Mouse (Mus musculus): ENCODE measurements at regions not wholly inside any gene's neighbourhood (a gene's known extent, or its start where the extent isn't known, plus 50 kb on each side); places are given as distances from the start of the nearest gene placed in this dataset.

DNA sequence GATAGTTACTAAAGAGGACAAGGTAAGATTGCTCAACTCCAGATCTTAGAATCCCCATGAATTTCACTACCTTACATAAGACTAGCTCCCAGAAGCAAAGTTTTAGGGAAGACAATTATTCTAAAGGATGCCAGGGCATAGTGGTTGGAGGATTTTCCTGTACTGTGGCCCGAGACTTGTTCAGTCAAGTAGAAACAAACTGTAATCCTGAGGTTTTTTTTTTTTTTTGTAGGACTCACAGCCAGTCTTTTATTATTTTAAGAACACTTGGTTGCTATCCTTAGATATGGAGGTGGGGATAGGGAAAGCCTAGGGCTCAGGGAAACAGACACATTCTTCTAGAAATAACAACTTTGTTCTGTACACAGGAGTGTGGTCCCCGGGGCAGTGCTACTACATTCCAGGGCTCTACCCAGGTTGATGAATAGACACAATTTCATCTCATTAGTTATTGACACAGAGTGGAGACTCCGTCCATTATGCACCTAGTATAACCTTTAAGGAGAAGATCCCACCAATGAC is 285.6 kb downstream of the Osr1 start:
- Histone ChIP-seq H3K36me3 (ENCODE audit: control insufficient read depth in 1 of 2, insufficient read depth in 2 of 2, low read length in 2 of 2) (no peaks in the 10 kb centered on the region), H3K79me2 (ENCODE audit: control insufficient read depth, insufficient read depth, low read length, poor library complexity) (no peaks in the 10 kb centered on the region), H3K9me3 (replicated peaks; ENCODE audit: insufficient read depth, low read length) (no peaks in the 10 kb centered on the region), H3K27me3 (ENCODE audit: control insufficient read depth in 1 of 2, insufficient read depth in 2 of 2, low read length in 2 of 2) (no peaks in the 10 kb centered on the region), H3K27ac (ENCODE audit: control insufficient read depth, low read depth, low read length) (no peak overlapping the region), H3K4me3 (ENCODE audit: control insufficient read depth in 1 of 2, insufficient read depth in 1 of 2, low read depth in 2 of 2, low read length in 2 of 2) (no peak overlapping the region), H3K4me1 (ENCODE audit: control insufficient read depth in 1 of 2, insufficient read depth in 2 of 2, low read length in 2 of 2) (no peaks in the 10 kb centered on the region), H3K9ac (ENCODE audit: control insufficient read depth, low read depth, low read length, poor library complexity, severe bottlenecking) (no peak overlapping the region)
- DNase-seq (ENCODE audit: low read depth, low spot score): no peak
- TF ChIP-seq USF1 (IDR thresholded peaks at IDR 0.05; ENCODE audit: low read depth, low read length): no peak
- no peak for TF ChIP-seq E2F4 (IDR thresholded peaks at IDR 0.05; ENCODE audit: borderline replicate concordance, low read depth, low read length)
- no peak for TF ChIP-seq ZNF384 (IDR thresholded peaks at IDR 0.05; ENCODE audit: low read depth, low read length)
- TF ChIP-seq RAD21 (IDR thresholded peaks at IDR 0.05; ENCODE audit: low read depth, low read length): no peak
- no peak for TF ChIP-seq POLR2AphosphoS5 (IDR thresholded peaks at IDR 0.05; ENCODE audit: borderline replicate concordance, low read depth, low read length)
- no peak for TF ChIP-seq MXI1 (IDR thresholded peaks at IDR 0.05; ENCODE audit: low read depth, low read length)
- no peak for TF ChIP-seq USF2 (IDR thresholded peaks at IDR 0.05; ENCODE audit: borderline replicate concordance in 1 of 2, insufficient read depth in 1 of 2, low read depth in 1 of 2, low read length in 2 of 2)

DNA sequence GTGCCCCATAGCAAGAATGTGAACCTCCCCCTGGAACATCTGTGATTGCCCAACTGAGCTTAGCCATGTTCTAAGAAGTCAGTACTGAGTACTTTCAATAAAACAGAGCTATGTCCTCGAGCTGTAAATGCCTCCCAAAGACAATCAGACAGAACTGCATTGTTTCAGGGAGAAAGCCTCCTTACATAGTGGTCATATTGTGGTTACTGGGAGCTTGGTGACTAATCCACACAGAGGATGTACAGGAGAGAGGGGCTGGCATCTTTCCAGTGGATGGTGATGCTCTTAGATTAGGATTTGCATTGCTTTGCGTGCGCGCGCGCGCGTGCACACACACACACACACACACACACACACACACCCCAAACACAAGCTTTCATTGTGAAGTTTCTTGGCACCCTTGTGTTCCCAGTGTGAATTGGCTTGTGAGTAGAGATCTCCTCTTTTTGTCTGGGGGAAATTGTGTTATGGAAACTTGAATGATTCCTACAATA is 286.3 kb downstream of the Osr1 start:
- Histone ChIP-seq H3K9ac (ENCODE audit: control insufficient read depth, low read depth, low read length, poor library complexity, severe bottlenecking) (no peak overlapping the region), H3K27ac (ENCODE audit: control insufficient read depth, low read depth, low read length) (no peak overlapping the region), H3K27me3 (ENCODE audit: control insufficient read depth in 1 of 2, insufficient read depth in 2 of 2, low read length in 2 of 2) (no peaks in the 10 kb centered on the region), H3K79me2 (ENCODE audit: control insufficient read depth, insufficient read depth, low read length, poor library complexity) (no peaks in the 10 kb centered on the region), H3K36me3 (ENCODE audit: control insufficient read depth in 1 of 2, insufficient read depth in 2 of 2, low read length in 2 of 2) (no peaks in the 10 kb centered on the region), H3K4me1 (ENCODE audit: control insufficient read depth in 1 of 2, insufficient read depth in 2 of 2, low read length in 2 of 2) (no peaks in the 10 kb centered on the region), H3K9me3 (replicated peaks; ENCODE audit: insufficient read depth, low read length) (no peaks in the 10 kb centered on the region), H3K4me3 (ENCODE audit: control insufficient read depth in 1 of 2, insufficient read depth in 1 of 2, low read depth in 2 of 2, low read length in 2 of 2) (no peak overlapping the region)
- no peak for DNase-seq (ENCODE audit: low read depth, low spot score)
- TF ChIP-seq ZNF384 (IDR thresholded peaks at IDR 0.05; ENCODE audit: low read depth, low read length) (no peak), SMC3 (IDR thresholded peaks at IDR 0.05; ENCODE audit: low read depth, low read length) (no peak), JUND (IDR thresholded peaks at IDR 0.05; ENCODE audit: low read depth, low read length) (no peak)

DNA sequence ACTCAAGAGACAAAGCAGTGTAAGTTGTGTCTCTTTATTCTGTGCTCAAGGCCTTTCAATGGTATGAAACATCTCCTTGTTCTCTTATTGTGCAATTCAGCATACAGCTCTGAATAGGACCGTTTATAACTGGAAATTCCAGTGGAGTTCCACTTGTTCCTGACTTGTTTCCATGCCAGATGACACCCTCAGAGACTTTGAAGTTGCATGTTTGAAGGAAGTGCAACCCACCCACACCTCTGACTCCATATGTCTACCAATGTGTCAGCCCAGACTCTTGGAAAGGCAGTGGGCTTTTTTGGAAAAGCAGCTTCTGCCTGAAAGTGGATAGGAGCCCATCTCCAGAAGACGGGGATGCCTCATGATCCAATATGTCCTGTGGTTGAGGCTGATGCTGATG is 288.1 kb downstream of the Osr1 start:
- no peak for TF ChIP-seq POLR2AphosphoS5 (IDR thresholded peaks at IDR 0.05; ENCODE audit: borderline replicate concordance, low read depth, low read length)
- TF ChIP-seq MAFK (IDR thresholded peaks at IDR 0.05; ENCODE audit: borderline replicate concordance, low read depth, low read length): no peak
- no peak for TF ChIP-seq HCFC1 (IDR thresholded peaks at IDR 0.05; ENCODE audit: low read depth, low read length)
- no peak for TF ChIP-seq USF1 (IDR thresholded peaks at IDR 0.05; ENCODE audit: low read depth, low read length)
- no peak for TF ChIP-seq CHD1 (IDR thresholded peaks at IDR 0.05; ENCODE audit: low read depth, low read length)
- no peak for TF ChIP-seq TAL1 (IDR thresholded peaks at IDR 0.05; ENCODE audit: low read length)
- TF ChIP-seq POLR2AphosphoS2 (IDR thresholded peaks at IDR 0.05; ENCODE audit: low read length): no peak
- no peak for TF ChIP-seq NRF1 (IDR thresholded peaks at IDR 0.05; ENCODE audit: insufficient read depth, low read depth, low read length, poor library complexity, severe bottlenecking)
- no peak for TF ChIP-seq JUND (IDR thresholded peaks at IDR 0.05; ENCODE audit: low read depth, low read length)
- no peak for TF ChIP-seq EP300 (IDR thresholded peaks at IDR 0.05; ENCODE audit: low read depth in 1 of 2, low read length in 2 of 2)
- TF ChIP-seq CTCF (IDR thresholded peaks at IDR 0.05 in 2 of 3, conservative IDR thresholded peaks at IDR 0.05 in 1 of 3; ENCODE audit: control insufficient read depth in 1 of 3, insufficient read depth in 1 of 3, low read depth in 2 of 3, low read length in 3 of 3, poor library complexity in 1 of 3, severe bottlenecking in 1 of 3): no peak
- TF ChIP-seq KAT2A (conservative IDR thresholded peaks at IDR 0.05; ENCODE audit: low read depth, low read length): no peak
- Histone ChIP-seq H3K4me1 (ENCODE audit: control insufficient read depth in 1 of 2, insufficient read depth in 2 of 2, low read length in 2 of 2) (no peaks in the 10 kb centered on the region), H3K27me3 (ENCODE audit: control insufficient read depth in 1 of 2, insufficient read depth in 2 of 2, low read length in 2 of 2) (no peaks in the 10 kb centered on the region), H3K4me3 (ENCODE audit: control insufficient read depth in 1 of 2, insufficient read depth in 1 of 2, low read depth in 2 of 2, low read length in 2 of 2) (no peak overlapping the region), H3K27ac (ENCODE audit: control insufficient read depth, low read depth, low read length) (no peak overlapping the region), H3K79me2 (ENCODE audit: control insufficient read depth, insufficient read depth, low read length, poor library complexity) (no peaks in the 10 kb centered on the region), H3K9ac (ENCODE audit: control insufficient read depth, low read depth, low read length, poor library complexity, severe bottlenecking) (no peak overlapping the region), H3K36me3 (ENCODE audit: control insufficient read depth in 1 of 2, insufficient read depth in 2 of 2, low read length in 2 of 2) (no peaks in the 10 kb centered on the region), H3K9me3 (replicated peaks; ENCODE audit: insufficient read depth, low read length) (no peaks in the 10 kb centered on the region)
- DNase-seq (ENCODE audit: low read depth, low spot score): no peak

Data from MEL (cell line).